Mouse (Mus musculus): Measurements from ENCODE around the gene Ager.

DNA sequence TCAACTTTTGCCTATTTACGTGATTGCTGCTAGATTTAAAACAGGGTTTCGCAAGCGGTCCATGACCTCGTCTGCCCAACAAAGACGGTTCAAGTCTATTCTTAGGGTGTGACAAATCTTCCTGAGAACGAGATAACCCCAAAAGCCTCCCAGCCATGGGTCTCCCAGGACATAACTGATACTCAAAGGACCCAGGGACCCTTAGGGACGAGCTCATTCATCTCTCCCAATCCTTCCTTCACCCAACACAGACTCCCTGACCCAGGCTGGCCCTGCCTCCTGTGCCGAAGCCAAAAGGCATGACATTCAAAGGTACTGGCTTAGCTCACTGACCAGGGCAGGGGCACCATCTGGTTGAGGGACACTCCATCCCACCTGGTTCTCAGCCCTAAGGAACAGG is 41.3 kb upstream of the Ager start:
- TF ChIP-seq CTCF (IDR thresholded peaks at IDR 0.05; ENCODE audit: low read depth) (no peak), EP300 (IDR thresholded peaks at IDR 0.05; ENCODE audit: low read depth) (no peak)

Data from liver, postnatal 0 days (tissue).